Mouse (Mus musculus) adrenal gland, postnatal 36 days (tissue): ENCODE measurements at regions not wholly inside any gene's neighbourhood (a gene's known extent, or its start where the extent isn't known, plus 50 kb on each side); places are given as distances from the start of the nearest gene placed in this dataset.

Experiments
- DNase-seq, 2 experiments: peaks; one replicate each; pipeline ENCODE4 v3.0.0; 2021; ENCODE audit warnings: mixed read lengths in 1 of 2

DNA sequence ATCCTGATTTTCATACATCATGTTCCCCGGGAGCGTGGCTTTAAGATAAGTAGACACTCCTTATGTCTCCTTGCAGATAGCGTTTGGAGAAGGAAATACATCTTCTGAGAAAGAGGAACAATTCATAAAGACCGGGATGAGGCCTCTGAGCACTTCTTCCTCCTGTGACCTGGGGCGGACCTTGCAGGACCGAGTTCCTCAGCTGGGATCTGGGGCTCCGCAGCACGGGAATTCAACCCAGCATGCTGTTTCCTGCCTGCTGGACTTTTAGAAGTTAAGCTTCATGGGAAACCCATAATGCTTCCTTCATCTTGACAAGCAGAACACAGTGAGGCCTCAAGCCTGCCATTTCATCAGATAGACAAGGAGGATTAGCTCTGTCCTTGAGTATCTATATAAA, 491.4 kb downstream of the Fam19a5 start:
- DNase-seq, result no peak

- no peak for DNase-seq
These were observed 492.3 kb downstream of the Fam19a5 start for GRCm38 (mm10) chr15:88036146-88037000.

DNA sequence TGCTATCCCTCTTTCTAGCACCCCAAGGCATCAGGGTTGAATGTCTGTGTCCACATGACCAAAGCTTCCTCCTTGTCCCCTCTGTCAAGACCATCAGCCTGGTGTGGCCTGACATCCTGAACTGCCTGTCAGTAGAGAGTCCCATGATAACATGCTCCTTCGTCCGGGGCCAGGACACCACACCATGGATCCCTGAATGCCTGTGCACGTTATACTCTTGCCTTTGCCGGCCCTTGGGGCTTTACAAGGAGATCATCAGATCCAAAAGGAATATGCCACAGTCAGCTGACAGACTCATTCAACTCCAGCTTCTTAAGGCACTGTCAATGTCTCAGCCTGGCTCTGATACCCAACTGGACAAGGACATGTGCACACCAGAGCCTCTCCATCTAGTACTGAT, 493.5 kb downstream of the Fam19a5 start:
- DNase-seq, result no peak

DNA sequence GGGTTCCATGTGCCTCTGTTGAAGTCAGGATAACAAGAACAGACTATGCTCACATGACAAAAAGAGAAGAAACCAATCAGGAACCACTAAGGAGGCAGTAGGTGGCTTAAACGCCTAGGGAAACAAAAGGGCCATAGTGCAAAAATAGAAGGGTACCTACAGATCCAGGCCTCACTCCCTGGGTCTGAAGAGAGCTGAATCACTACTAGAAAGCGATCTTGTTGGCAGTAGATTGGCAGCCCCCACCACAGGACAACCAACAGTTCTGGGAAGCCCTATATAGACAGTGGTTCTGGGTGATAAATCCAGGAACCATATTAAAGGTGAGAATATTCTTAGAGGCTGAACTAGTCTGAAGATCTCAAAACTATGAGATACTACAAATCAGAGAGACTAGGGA, 498.7 kb downstream of the Fam19a5 start:
- no peak for DNase-seq

GRCm38 (mm10) chr15:88058071-88058470, 514.0 kb downstream of the Fam19a5 start:
- no peak for DNase-seq

- DNase-seq, result no peak
These were observed 516.8 kb downstream of the Fam19a5 start for GRCm38 (mm10) chr15:88060935-88061334.

- no peak for DNase-seq
These were observed 518.9 kb downstream of the Fam19a5 start for GRCm38 (mm10) chr15:88063041-88063440.

DNA sequence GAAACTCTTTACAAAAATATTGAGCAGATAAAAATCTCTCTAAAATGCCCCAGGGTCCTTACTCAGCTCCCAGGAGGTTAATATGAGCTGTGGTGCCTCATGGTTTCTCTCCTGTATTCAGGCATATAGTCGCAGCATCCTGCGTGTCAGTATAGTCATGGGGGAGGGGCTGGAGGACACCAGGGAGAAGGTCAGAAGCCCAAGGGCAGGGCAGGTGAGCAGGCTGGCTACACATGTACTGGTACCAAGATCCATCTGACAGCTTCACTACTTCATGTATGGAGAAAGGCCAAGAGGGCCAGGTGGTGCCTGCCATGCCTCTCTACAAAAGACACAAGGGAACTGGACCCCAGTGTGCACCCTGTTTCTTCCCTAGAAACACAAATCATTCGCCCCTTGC, 524.4 kb downstream of the Fam19a5 start:
- DNase-seq, result no peak

DNA sequence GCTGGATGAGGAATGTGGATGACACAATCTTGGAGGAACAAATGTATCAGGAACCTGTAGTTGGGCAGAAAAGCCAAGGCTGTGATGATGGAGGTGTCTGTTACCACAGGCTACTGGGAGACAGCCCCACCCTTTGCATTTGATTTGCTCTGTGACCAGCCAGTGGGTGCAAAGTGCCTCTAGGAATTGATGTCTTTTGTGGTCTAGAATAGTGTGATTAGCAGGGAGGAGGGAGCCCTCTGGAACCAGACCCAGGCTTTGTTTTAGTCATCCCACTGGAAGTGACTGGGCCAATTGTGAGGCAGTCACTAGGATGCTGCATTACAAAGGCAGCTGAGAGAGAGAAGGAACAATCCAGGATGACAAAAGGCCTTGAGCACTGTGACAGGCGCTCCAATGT, 527.4 kb upstream of the Zdhhc25 start:
- no peak for DNase-seq

DNA sequence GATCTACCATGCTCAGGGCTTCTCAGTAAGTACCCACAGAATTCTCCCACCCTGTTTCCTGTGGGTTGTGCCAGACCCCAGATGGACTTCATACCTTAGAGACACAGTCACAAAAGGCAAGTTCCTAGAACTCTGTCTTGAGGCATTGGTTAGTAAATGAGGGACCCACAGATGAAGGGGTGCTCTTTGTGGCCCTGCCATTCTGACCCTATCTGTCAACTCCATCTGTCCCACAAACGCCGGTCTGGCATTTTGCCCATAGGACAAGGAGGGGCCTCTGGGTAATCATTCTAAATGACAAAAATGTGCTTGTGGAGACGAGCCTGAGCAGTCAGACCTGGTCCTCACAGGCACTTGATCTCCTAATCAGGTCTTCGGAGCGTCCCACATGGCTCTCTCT, 516.2 kb upstream of the Zdhhc25 start:
- no peak for DNase-seq

DNA sequence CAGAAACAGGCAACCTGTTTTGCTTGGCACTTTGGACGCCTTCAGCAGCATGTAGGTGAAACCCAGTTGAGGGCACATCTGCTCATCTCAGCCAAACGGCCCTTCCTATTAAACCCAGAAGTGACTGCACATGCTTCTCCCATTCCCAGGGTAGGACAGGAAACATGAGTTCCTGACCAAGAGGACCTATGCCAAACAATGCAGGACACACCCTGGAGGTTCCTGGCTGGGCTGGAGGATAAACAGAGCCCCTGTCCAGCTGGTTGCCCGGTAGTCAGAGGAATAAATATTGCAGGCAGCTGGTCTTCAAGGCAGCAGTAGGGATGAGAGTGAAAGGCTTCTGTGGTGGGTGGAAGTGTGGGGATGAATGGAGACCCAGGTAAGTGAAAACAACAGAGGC, 514.5 kb upstream of the Zdhhc25 start:
- DNase-seq, result no peak

- DNase-seq, result no peak
These were observed 510.6 kb upstream of the Zdhhc25 start for GRCm38 (mm10) chr15:88089486-88089885.

GRCm38 (mm10) chr15:88091390-88091789, 508.7 kb upstream of the Zdhhc25 start:
- no peak for DNase-seq

DNA sequence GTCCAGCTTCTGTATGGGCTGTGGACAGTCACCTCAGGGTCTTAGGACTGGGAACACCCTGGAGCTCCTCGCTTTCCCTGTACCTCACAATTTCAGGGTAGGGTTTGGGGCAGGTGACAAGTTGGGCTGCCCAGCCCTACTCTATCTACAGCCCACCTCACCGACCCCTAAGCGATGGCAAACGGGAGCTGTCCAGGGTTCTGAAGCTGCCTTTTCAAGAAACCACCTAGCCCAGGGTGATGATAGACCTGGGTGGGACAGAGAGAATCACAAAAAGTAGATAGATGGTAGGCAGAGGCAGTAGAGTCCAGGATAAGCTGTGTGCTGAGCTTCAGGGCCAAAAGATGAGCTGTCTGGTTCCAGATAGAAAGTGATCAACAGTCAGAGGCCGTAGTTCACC, 479.7 kb upstream of the Zdhhc25 start:
- no peak for DNase-seq

- DNase-seq, result no peak
These were observed 476.1 kb upstream of the Zdhhc25 start for GRCm38 (mm10) chr15:88123907-88124523.

DNA sequence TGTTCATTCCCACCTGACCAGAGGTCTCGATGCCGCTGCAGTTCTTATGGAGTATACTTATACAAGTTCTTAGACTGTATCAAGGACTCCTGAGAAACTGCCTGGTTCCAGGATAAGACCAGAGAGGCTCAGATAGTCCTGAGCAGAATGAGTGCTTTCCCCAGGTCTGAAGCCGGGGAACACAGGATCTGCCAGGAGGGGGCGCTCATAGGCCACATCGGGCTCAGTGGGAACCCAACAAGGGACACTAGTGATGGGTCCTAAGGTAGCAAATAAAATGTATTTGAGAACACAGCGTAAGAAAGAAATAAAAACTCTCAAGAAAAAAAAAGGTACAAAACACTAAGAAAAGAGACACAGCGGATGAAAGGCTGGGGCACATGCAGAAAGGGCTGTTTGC, 454.0 kb upstream of the Zdhhc25 start:
- peak; percentile 24 to 51 for DNase-seq

DNA sequence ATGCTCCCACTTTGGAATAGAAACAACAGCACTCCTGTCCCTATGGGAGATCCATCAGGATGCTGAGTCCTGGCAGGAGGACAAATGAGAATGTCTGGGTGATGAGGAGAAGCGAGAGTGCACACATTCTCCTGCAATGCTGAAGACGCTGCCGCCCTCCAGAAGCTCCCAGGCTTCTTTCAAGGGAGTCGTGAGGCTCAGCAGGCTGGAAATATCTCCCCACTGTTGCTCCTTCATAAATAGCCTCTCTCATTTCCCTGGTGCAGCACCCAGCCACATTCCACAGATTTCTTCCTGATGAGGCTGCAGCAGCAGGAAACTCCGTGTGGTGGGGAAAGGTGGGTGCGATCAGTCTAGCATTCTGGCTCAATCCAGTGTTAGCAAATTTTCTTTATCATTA, 448.9 kb upstream of the Zdhhc25 start:
- DNase-seq, result no peak

- DNase-seq, result no peak
These were observed 440.4 kb upstream of the Zdhhc25 start for GRCm38 (mm10) chr15:88159618-88160170.

- DNase-seq, result no peak
These were observed 439.8 kb upstream of the Zdhhc25 start for GRCm38 (mm10) chr15:88160291-88160690.

DNA sequence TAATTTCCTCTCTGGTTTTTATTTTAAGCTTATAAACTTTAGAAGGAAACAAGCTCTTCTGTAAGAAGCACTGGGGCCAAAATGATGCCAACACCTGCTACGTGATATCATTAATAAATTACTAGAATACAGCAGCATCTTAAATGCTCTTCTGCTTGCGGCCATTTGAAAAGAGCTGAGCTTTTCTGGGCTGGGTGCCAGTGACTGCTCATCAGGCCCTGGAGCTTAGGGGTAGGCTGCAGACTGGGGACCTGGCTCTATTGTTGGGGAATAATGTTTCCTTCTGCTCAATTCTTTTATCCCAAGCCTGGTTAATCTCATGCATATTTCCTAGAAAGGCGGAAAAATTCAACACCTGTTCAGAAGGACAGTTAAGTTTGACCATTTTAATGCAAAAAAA, 436.7 kb upstream of the Zdhhc25 start:
- DNase-seq, result no peak

GRCm38 (mm10) chr15:88174326-88174725, 425.8 kb upstream of the Zdhhc25 start:
- peak in 1 of 2 experiments; percentile 22 for DNase-seq

DNA sequence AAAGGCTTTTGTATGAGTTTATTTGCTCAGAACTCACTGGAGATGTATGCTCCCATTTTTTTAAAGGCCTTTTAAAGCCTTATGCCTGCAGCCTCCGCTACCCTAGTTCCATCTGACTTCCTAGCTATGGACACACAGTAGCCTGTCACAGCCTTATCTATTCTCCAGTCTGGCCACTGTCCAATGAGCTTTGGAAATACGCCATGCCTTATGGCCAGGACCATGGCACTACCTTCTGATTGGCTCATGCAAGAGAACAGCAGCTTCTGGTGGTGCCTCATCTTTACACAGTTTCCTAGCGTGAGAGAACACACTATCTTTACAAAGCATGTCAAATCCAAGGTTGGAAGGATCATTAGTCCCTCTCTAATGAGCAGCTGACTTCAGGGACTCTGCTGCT, 424.1 kb upstream of the Zdhhc25 start:
- DNase-seq, result no peak

DNA sequence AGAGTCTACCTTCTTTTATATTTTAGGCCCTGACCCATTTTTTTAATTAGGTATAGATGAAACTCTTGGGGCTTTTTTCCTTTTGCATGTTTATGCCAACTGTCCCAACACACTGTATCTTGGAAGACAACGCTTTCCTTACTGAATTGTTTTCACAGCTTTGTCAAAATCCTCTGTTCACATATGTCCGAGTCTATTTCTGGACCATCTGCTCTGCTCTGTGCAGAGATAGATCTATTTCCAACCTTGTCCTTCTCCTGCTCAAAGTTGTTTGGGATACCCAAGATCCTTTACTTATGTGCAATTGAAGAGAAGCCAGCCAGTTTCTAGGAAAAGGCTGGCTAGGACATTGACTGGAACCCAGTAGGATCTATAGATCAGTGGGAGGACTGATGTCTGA, 403.6 kb upstream of the Zdhhc25 start:
- DNase-seq, result no peak

DNA sequence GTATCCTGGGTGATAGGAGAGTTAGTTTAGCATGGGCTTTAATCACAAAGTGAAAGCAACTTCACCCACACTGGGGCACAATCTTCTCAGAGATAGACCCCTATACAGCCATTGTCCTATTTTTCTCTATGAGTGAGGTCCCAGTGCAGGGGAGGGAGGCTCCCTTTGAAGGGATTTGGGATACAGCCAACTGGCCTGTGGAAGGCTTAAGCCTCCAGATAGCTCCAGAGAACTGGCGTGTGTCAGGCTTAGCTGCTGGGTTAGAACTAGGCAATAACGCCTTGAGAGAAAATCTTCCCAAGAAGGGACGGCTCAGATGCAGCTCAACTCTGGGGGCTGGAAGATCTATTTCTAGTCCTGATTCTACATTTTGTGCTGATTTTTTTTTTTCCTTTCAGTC, 397.4 kb upstream of the Zdhhc25 start:
- DNase-seq, result no peak
